Mouse (Mus musculus): ENCODE data around the gene Gm26566. TPM values are rescaled to one million over a fixed set of nuclear protein-coding genes. Genes with fewer than 3 reads are reported as not detected.

Gene Gm26566
- polyA plus RNA-seq, 1 experiment from 2014 or later: 0.16 TPM

GRCm38 (mm10) chr4:88692537-88692936 is 29.1 kb upstream of the Gm26566 start:
- H3K36me3 ChIP-seq (ENCODE audit: control insufficient read depth, insufficient read depth): no peaks in the 10 kb centered on the region
- no peak overlapping the region for H3K9ac ChIP-seq (ENCODE audit: low read depth, low read length)
- no peak overlapping the region for H3K4me2 ChIP-seq (replicated peaks; ENCODE audit: low read depth)
- 80% methylated on average over 1 of the region's 1 CpGs for WGBS
- ATAC-seq: no peak
- no peaks in the 10 kb centered on the region for H3K9me3 ChIP-seq (ENCODE audit: control insufficient read depth)
- H3K27ac ChIP-seq (ENCODE audit: low read depth, low read length): no peak overlapping the region
- no peak overlapping the region for H3K4me3 ChIP-seq (ENCODE audit: low read depth, low read length)
- no peaks in the 10 kb centered on the region for H3K27me3 ChIP-seq (replicated peaks; ENCODE audit: control insufficient read depth, insufficient read depth, low read length)
- no peaks in the 10 kb centered on the region for H3K4me1 ChIP-seq (replicated peaks; ENCODE audit: control insufficient read depth, insufficient read depth, low read length)
- no peak for TF ChIP-seq CTCF (IDR thresholded peaks at IDR 0.05; ENCODE audit: low read depth)

- WGBS: 82% methylated on average over 2 of the region's 2 CpGs
- H3K36me3 ChIP-seq (ENCODE audit: control insufficient read depth, insufficient read depth): no peaks in the 10 kb centered on the region
- TF ChIP-seq CTCF (IDR thresholded peaks at IDR 0.05; ENCODE audit: low read depth): no peak
- ATAC-seq: no peak
- H3K9me3 ChIP-seq (ENCODE audit: control insufficient read depth): no peaks in the 10 kb centered on the region
- H3K4me3 ChIP-seq (ENCODE audit: low read depth, low read length): no peak overlapping the region
- no peaks in the 10 kb centered on the region for H3K27me3 ChIP-seq (replicated peaks; ENCODE audit: control insufficient read depth, insufficient read depth, low read length)
- no peak overlapping the region for H3K27ac ChIP-seq (ENCODE audit: low read depth, low read length)
- no peak overlapping the region for H3K9ac ChIP-seq (ENCODE audit: low read depth, low read length)
- no peak overlapping the region for H3K4me2 ChIP-seq (replicated peaks; ENCODE audit: low read depth)
- no peaks in the 10 kb centered on the region for H3K4me1 ChIP-seq (replicated peaks; ENCODE audit: control insufficient read depth, insufficient read depth, low read length)
Observed at GRCm38 (mm10) chr4:88693392-88693791, 28.2 kb upstream of the Gm26566 start.

GRCm38 (mm10) chr4:88696237-88696884 is 25.2 kb upstream of the Gm26566 start:
- 30% methylated on average over 3 of the region's 3 CpGs for WGBS
- Histone ChIP-seq H3K4me3 (ENCODE audit: low read depth, low read length) (no peak overlapping the region), H3K9ac (ENCODE audit: low read depth, low read length) (no peak overlapping the region), H3K27me3 (replicated peaks; ENCODE audit: control insufficient read depth, insufficient read depth, low read length) (no peaks in the 10 kb centered on the region), H3K4me2 (replicated peaks; ENCODE audit: low read depth) (no peak overlapping the region), H3K36me3 (ENCODE audit: control insufficient read depth, insufficient read depth) (no peaks in the 10 kb centered on the region), H3K9me3 (ENCODE audit: control insufficient read depth) (no peaks in the 10 kb centered on the region), H3K27ac (ENCODE audit: low read depth, low read length) (no peak overlapping the region), H3K4me1 (replicated peaks; ENCODE audit: control insufficient read depth, insufficient read depth, low read length) (no peaks in the 10 kb centered on the region)
- peak; percentile 99 for TF ChIP-seq CTCF (IDR thresholded peaks at IDR 0.05; ENCODE audit: low read depth)
- peak; percentile 59; the same call in 1 of the 2 replicates for ATAC-seq

GRCm38 (mm10) chr4:88697108-88697507 is 24.5 kb upstream of the Gm26566 start:
- Histone ChIP-seq H3K36me3 (ENCODE audit: control insufficient read depth, insufficient read depth) (no peaks in the 10 kb centered on the region), H3K27ac (ENCODE audit: low read depth, low read length) (no peak overlapping the region), H3K4me3 (ENCODE audit: low read depth, low read length) (no peak overlapping the region), H3K9ac (ENCODE audit: low read depth, low read length) (no peak overlapping the region), H3K4me2 (replicated peaks; ENCODE audit: low read depth) (no peak overlapping the region), H3K27me3 (replicated peaks; ENCODE audit: control insufficient read depth, insufficient read depth, low read length) (no peaks in the 10 kb centered on the region), H3K4me1 (replicated peaks; ENCODE audit: control insufficient read depth, insufficient read depth, low read length) (no peaks in the 10 kb centered on the region), H3K9me3 (ENCODE audit: control insufficient read depth) (no peaks in the 10 kb centered on the region)
- TF ChIP-seq CTCF (IDR thresholded peaks at IDR 0.05; ENCODE audit: low read depth): no peak
- no peak for ATAC-seq
- WGBS: 57% methylated on average over 6 of the region's 6 CpGs

- ATAC-seq: no peak
- no peak for TF ChIP-seq CTCF (IDR thresholded peaks at IDR 0.05; ENCODE audit: low read depth)
- Histone ChIP-seq H3K36me3 (ENCODE audit: control insufficient read depth, insufficient read depth) (no peaks in the 10 kb centered on the region), H3K27me3 (replicated peaks; ENCODE audit: control insufficient read depth, insufficient read depth, low read length) (no peaks in the 10 kb centered on the region), H3K4me2 (replicated peaks; ENCODE audit: low read depth) (no peak overlapping the region), H3K9ac (ENCODE audit: low read depth, low read length) (no peak overlapping the region), H3K27ac (ENCODE audit: low read depth, low read length) (no peak overlapping the region), H3K9me3 (ENCODE audit: control insufficient read depth) (no peaks in the 10 kb centered on the region), H3K4me3 (ENCODE audit: low read depth, low read length) (no peak overlapping the region), H3K4me1 (replicated peaks; ENCODE audit: control insufficient read depth, insufficient read depth, low read length) (no peaks in the 10 kb centered on the region)
- WGBS: 64% methylated on average over 4 of the region's 4 CpGs
Observed at GRCm38 (mm10) chr4:88697753-88698152, 23.9 kb upstream of the Gm26566 start.

GRCm38 (mm10) chr4:88698781-88699180 is 22.8 kb upstream of the Gm26566 start:
- Histone ChIP-seq H3K36me3 (ENCODE audit: control insufficient read depth, insufficient read depth) (no peaks in the 10 kb centered on the region), H3K9me3 (ENCODE audit: control insufficient read depth) (no peaks in the 10 kb centered on the region), H3K27ac (ENCODE audit: low read depth, low read length) (no peak overlapping the region), H3K27me3 (replicated peaks; ENCODE audit: control insufficient read depth, insufficient read depth, low read length) (no peaks in the 10 kb centered on the region), H3K4me2 (replicated peaks; ENCODE audit: low read depth) (no peak overlapping the region), H3K4me3 (ENCODE audit: low read depth, low read length) (no peak overlapping the region), H3K9ac (ENCODE audit: low read depth, low read length) (no peak overlapping the region), H3K4me1 (replicated peaks; ENCODE audit: control insufficient read depth, insufficient read depth, low read length) (no peaks in the 10 kb centered on the region)
- ATAC-seq: no peak
- no peak for TF ChIP-seq CTCF (IDR thresholded peaks at IDR 0.05; ENCODE audit: low read depth)
- 73% methylated on average over 5 of the region's 5 CpGs for whole genome bisulfite sequencing

Data from intestine, postnatal 0 days (tissue).